ENCODE assay signal across 11 mouse cellular contexts in genomic region chr19:56677611-56678010, GRCm38 (mm10). TPM values are rescaled to one million over a fixed set of nuclear protein-coding genes. Genes with fewer than 3 reads are reported as not detected.
A peak's percentile ranks its signal among the peaks of the same experiment; 100 is the strongest.
DNase-seq lines count a peak whose midpoint lies in the region; ATAC-seq and TF ChIP-seq lines count a peak whose summit lies in the region.
"Had no signal": no experiment of that assay in that cellular context is flagged by ENCODE, and none has a peak within 500 bp of the region (broad histone marks: within the 10 kb centered on the region; RNA-seq: fewer than 3 reads in every experiment).

No protein-coding gene starts in this region.

- intact Hi-C loops in heart, adult 2 months (cut with DNase I): loop anchor here (5.0 kb wide), 1 partner anchor 100 kb away; no protein-coding TSS in a partner anchor

- 0 out of 2 replicates have a peak, but pooled peaks have one; percentile 24 for TF ChIP-seq EP300 in heart, adult 2 months (IDR thresholded peaks at IDR 0.05; ENCODE audit: insufficient read depth, low read depth, low read length)

- no peaks in the 10 kb centered on the region for H3K9me3 ChIP-seq in limb, embryonic 12.5 days
- H3K9me3 ChIP-seq in limb, embryonic 10.5 days (replicated peaks): no peaks in the 10 kb centered on the region
- no peaks in the 10 kb centered on the region for H3K9me3 ChIP-seq in limb, embryonic 13.5 days

- H3K79me2 ChIP-seq in heart, adult 2 months (replicated peaks; ENCODE audit: control insufficient read depth, insufficient read depth, low read length): no peaks in the 10 kb centered on the region

- no peak for ATAC-seq in limb, embryonic 12.5 days (ENCODE audit: insufficient number of reproducible peaks, insufficient read depth, low FRiP score, low TSS enrichment, low read depth)
- no peak for ATAC-seq in limb, embryonic 13.5 days (ENCODE audit: low FRiP score, low read depth)
- no peak for ATAC-seq in megakaryocyte, adult 5-6 weeks (ENCODE audit: poor library complexity, severe bottlenecking)

- no peak overlapping the region for H3K4me2 ChIP-seq in limb, embryonic 12.5 days
- H3K4me2 ChIP-seq in limb, embryonic 13.5 days (replicated peaks): no peak overlapping the region

- TF ChIP-seq CTCF in heart, adult 2 months (IDR thresholded peaks at IDR 0.05): no peak

- no peak overlapping the region for H3K9ac ChIP-seq in limb, embryonic 12.5 days (replicated peaks)
- no peak overlapping the region for H3K9ac ChIP-seq in heart, adult 2 months (ENCODE audit: low read depth, low read length)
- H3K9ac ChIP-seq in limb, embryonic 13.5 days: no peak overlapping the region

- TF ChIP-seq POLR2A in heart, adult 2 months (IDR thresholded peaks at IDR 0.05; ENCODE audit: insufficient read depth, low read depth, low read length): no peak

- DNase-seq in limb, embryonic 10.5 days (ENCODE audit: low spot score): no peak
- DNase-seq in adrenal gland, postnatal 25 days: peak; percentile 21
- peak; percentile 40 to 57 for DNase-seq in heart, adult 2 months
- DNase-seq in left cerebral cortex, adult 18-20 months (ENCODE audit: low spot score in 2 of 2): no peak
- DNase-seq: cerebellum, postnatal 25 days; kidney, adult 18-20 months; midbrain, embryonic 14.5 days had no signal

- peak overlapping the region; percentile 57; the same call in 1 of the 2 replicates for H3K27ac ChIP-seq in limb, embryonic 12.5 days
- H3K27ac ChIP-seq in limb, embryonic 10.5 days: no peak overlapping the region; the same call in 1 of the 2 replicates
- peak overlapping the region; percentile 57 for H3K27ac ChIP-seq in heart, adult 2 months
- H3K27ac ChIP-seq in limb, embryonic 13.5 days: peak overlapping the region; percentile 61; the same call in 1 of the 2 replicates

- WGBS in limb, embryonic 12.5 days: 35% methylated on average over 8 of the region's 8 CpGs
- 36% methylated on average over 8 of the region's 8 CpGs for WGBS in limb, embryonic 10.5 days
- WGBS in heart, adult 2 months: 32% methylated on average over 8 of the region's 8 CpGs
- WGBS in limb, embryonic 13.5 days: 31% methylated on average over 8 of the region's 8 CpGs

- peaks cover 31% of the 10 kb centered on the region for H3K4me1 ChIP-seq in limb, embryonic 12.5 days (replicated peaks)
- peaks cover 18% of the 10 kb centered on the region for H3K4me1 ChIP-seq in limb, embryonic 10.5 days
- H3K4me1 ChIP-seq in heart, adult 2 months (ENCODE audit: control insufficient read depth, insufficient read depth, low read length): peaks cover 18% of the 10 kb centered on the region
- peaks cover 40% of the 10 kb centered on the region for H3K4me1 ChIP-seq in limb, embryonic 13.5 days

- H3K27me3 ChIP-seq in limb, embryonic 12.5 days: no peaks in the 10 kb centered on the region
- 0 out of 2 replicates have a peak, but pooled peaks cover 11% of the 10 kb centered on the region for H3K27me3 ChIP-seq in limb, embryonic 10.5 days (ENCODE audit: low read depth, poor library complexity, severe bottlenecking)
- no peaks in the 10 kb centered on the region for H3K27me3 ChIP-seq in heart, adult 2 months (ENCODE audit: control insufficient read depth, insufficient read depth, low read length)
- no peaks in the 10 kb centered on the region for H3K27me3 ChIP-seq in limb, embryonic 13.5 days

- no peaks in the 10 kb centered on the region for H3K36me3 ChIP-seq in limb, embryonic 12.5 days
- H3K36me3 ChIP-seq in limb, embryonic 10.5 days: no peaks in the 10 kb centered on the region
- H3K36me3 ChIP-seq in heart, adult 2 months (ENCODE audit: control insufficient read depth, insufficient read depth, low read length): no peaks in the 10 kb centered on the region
- no peaks in the 10 kb centered on the region for H3K36me3 ChIP-seq in limb, embryonic 13.5 days

- H3K4me3 ChIP-seq in limb, embryonic 12.5 days (replicated peaks): no peak overlapping the region
- H3K4me3 ChIP-seq in limb, embryonic 10.5 days: no peak overlapping the region
- H3K4me3 ChIP-seq in heart, adult 2 months: no peak overlapping the region
- no peak overlapping the region for H3K4me3 ChIP-seq in limb, embryonic 13.5 days
- H3K4me3 ChIP-seq: erythroblast, embryonic 14.5 days had no signal

RNA-seq across cellular contexts. Expression of gene Adrb1, which starts 44.4 kb away (rescaled TPM):
- 0.50 and 0.70 TPM in 2 replicates for polyA plus RNA-seq in limb, embryonic 12.5 days (2016; fragmentation: Nextera tagmentation; extraction: Ambion mirVana)
- polyA plus RNA-seq in limb, embryonic 10.5 days (2016; fragmentation: Nextera tagmentation; extraction: Ambion mirVana): 0.16 TPM in 1 of 2 replicates, not detected in the other
- total RNA-seq in adrenal gland, postnatal 25 days (2021): 2.6 and 4.2 TPM in 2 replicates
- total RNA-seq in heart, adult 2 months (2021): 10 to 100 TPM; 18.0 to 28.4 TPM
- 18.3 and 20.5 TPM in 2 replicates for polyA plus RNA-seq in heart, adult 2 months (2012; rRNA removed)
- polyA plus RNA-seq in limb, embryonic 13.5 days (2015; fragmentation: Nextera tagmentation; extraction: Ambion mirVana): 0.61 and 0.62 TPM in 2 replicates
- 0.09 and 0.11 TPM in 2 replicates for total RNA-seq in megakaryocyte, adult 5-6 weeks (2015)
- 0.07 and 0.16 TPM in 2 replicates for total RNA-seq in megakaryocyte, adult 5-6 weeks (2017)
- 10 to 100 TPM; 50.2 to 50.7 TPM for total RNA-seq in left cerebral cortex, adult 18-20 months (2021)

Comparison
In these comparisons a context has a peak if more than half of its experiments do, and no peak if none do; other contexts are left out.
1. DNase-seq: peak in adrenal gland, postnatal 25 days (single experiment) and heart, adult 2 months (2 of 2); none in limb, embryonic 10.5 days (single experiment) and left cerebral cortex, adult 18-20 months (0 of 2).